Mouse (Mus musculus) adrenal gland (tissue): ENCODE data around the gene Dera.

ENCODE experiments used
- intact Hi-C: fragments of 180-260 bp; cut with DNase I; formaldehyde crosslinking; loops from one replicate; pipeline ENCODE4 v1.15.1; 2025

Dera gene

DNA sequence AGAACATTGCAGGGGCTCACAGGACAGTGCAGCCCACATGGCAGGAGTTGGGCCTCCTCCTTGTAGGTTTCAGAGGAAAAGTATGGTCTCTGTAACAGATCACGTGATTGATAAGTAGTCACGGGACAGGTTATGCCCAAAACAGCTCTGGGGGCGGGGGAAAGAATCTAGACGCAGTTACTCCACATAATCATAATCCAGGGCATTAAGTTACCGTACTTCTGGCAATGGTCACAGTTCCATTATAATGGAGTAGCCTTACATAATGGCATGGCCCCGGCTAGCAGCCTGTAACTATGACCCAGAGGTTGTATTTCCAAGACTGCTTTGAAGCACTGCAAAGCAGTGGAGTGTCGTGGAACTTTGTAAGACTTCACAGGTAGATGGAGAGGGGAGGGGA, 49.8 kb downstream of the Dera start:
- intact Hi-C loops: no loop called here

DNA sequence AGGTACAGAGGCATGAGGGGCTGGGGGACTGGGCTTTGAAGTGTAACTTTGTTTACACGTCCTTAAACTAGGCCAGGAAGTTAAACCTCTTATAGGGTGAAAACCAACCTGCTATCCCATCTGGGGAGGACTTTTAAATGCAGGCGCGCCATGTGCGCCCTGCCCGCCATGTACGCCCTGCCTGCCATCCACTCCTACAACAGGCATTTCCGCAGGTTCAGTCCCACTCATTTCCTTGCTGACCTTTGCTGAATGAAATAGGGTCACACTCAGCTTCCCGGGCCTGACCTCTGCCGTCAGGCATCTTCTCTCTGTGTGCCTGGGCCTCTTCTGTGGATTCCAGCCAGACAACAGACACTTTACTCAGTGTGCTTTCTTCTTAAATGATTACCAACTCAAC, 50.3 kb downstream of the Dera start:
- intact Hi-C loops: no loop called here

DNA sequence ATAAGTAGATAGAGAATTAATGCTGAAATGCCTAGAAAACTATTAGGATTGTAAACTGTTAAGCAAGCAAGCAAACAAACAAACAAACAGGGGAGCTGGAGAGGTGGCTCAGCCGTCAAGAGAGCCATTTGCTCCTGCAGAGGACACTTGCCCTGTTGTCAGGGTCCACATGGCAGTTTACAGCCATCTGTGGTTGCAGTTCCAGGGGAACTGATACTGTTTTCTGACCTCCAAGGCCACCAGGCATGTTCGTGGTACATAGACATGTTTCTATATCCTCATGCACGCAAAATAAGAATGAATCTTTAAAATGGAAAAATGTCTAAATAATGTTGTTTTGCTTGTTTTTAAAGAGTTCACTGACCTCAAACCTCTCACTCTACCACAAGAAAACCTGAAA, 52.0 kb downstream of the Dera start:
- intact Hi-C loops: no loop called here

DNA sequence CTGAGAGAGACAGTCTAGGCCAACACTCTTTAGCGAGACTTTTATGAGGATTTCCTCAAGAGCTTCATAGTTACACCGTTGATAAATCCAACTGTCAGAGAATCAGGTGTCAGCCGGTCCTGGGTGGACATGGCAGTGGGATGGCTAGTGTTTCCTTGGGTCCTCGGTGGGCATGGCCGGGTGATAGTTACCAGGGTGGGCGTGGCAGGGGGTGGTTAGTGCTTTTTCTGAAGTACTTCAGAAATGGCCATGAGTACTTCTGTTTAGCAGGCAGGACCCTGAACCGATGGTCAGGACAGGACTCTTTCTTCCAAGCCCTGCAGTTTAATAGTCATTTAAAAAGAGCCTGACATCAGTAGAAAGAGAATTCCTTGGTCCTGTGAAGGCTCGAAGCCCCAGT, 52.5 kb downstream of the Dera start:
- intact Hi-C loops: no loop called here

DNA sequence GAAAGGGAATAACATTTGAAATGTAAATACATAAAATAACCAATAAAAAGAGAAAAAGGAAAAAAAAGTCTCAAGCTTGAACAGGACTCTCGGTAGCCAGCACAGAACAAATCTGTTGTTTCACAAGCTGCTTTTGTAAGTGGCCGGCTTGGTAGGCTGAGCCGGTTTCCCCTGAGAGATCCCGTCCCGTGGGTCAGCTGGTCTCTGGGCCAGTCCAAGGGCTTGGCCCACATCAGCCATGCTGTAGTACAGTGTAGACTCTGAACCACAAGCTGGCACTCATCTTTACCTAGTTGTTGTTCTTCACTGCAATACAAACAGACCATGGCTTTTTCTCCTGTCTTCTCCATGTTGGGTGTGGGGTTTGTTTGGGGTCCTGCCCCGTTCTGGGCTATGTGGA, 53.0 kb downstream of the Dera start:
- intact Hi-C loops: no loop called here

DNA sequence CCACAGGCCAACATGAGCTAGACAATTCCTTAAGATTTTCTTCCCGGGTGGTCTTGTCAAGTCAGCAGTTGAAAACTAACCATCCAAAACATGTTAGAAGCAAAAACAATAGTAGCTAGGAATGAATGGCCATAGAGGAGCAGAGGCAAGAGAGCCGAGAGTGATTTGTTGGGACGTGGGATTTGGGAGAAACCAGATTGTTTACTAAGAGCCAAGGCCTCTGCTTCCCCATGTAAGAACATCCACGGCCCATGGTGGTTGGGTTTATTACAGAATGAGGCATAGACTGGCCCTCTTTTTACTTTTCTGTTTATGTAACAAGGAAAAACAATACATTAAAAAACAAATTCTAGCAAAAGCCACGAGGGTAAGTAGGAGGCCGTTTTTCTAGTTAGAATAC, 54.4 kb downstream of the Dera start:
- intact Hi-C loops: no loop called here

DNA sequence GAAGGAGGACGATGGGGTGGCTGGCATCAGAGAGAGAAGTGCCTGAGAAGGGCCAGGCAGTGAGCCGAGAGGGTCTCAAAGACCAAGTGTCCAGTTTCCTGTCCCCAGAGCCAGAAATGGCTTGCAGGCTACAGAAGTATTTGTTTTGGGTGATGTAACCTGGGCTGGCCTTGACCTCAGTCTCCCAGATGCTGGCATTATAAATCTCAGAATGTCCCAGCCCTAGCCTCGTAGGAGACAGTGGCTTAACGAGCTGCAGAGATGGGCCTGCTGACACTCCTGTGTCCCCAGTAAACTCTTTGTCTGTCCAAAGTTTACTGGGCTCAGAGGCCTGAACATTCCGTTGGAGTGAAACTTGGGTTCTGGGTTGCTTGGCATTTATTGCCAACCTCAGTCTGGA, 55.8 kb downstream of the Dera start:
- intact Hi-C loops: no loop called here

DNA sequence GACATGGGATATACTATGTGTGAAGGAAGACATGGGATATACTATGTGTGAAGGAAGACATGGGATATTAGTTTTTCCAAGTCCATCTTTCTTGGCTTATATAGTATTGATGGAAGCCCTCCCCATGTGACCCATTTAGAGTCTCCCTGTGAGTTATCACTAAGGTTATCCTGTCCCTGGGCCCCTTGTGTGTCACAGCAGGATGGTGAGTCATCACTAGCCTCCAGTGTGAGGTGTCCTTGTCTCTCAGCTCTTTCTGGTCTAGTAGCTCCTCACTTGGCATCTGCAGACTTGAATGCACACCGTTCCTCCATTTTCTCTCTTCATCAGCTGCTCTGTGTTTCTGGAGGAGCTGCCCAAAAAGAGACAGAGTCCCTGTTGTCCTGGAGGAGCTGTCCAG, 59.7 kb downstream of the Dera start:
- intact Hi-C loops: no loop called here

DNA sequence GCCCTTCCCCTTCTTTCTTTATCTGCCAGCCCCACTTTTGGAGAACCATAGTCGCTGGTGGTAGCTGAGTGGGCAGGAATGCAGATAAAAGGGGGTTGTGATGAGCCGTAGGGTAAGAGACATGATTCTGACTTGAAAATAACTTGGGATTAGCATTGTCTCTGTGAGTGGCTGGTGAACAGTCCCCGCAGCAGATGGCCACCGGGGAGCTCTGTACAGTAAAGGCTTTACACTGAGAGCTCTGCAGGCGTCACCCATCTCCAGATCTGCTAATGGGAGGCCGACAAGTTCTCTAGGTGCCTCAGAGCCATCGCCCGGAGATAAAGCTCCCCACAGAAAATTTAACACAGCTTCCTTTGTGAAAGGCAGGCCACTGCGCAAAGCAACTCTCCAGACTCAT, 62.2 kb downstream of the Dera start:
- intact Hi-C loops: no loop called here

DNA sequence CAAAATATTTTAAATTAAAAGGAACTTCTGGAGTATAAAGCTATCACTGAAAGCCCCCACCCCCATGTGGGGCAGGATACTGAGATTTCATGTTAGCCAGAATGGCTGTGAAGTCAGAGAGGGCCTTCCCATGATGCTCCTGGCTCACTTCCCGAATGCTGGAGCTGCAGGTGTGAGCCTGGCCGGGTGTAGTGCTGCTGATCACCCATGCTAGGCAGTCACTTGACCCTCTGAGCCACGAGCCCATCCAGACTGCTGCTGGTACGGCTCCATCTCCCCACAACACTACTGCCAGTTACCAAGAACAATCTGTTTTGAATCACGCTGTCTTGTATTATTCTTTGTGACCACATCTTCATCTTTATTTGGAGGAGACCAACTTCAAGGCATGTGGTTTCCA, 68.2 kb downstream of the Dera start:
- intact Hi-C loops: no loop called here

DNA sequence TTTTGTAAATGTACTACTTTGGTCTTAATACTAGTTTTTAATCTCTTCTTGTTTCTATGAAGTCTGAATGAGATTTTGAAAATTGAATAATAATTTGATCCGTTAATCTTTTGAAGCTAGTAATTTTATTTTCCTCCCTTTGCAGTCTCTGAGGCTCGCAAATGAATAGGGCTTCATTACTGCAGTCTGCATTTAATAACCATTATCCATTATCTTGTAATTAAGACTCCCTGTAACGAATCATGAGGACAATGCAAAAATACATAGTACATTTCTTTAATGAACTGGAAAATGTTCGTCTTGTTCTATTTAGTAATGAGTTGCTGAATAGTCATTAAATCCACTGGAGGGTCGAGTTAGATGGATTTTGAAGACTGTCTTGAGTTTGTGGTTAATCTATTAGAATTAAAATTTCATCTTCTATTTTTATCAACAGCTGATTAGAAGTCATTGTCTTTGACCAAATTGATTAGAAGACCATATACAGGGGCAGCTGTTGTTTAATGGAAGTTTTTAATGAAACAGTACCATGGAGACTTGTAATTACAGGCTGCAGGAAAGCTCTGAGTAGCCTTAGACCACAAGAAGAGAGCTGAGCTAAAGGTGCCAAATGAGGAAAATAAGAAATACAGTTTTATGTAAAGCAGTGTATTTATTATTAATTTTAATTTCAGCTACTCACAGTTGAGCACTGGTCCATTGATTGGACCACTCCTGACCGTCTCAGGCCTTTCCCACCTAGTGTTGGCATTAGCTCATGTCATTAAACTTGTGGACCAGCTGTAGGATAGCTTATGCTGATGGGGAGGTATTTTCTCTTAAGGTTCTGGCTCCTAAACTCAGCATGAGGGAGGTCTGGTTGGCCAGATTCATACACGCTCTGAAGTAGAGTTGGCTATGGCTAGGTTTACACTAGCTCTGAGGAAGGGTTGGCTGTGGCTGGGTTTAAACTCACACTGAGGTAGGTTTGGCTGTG, 70.0 kb downstream of the Dera start:
- intact Hi-C loops: no loop called here

DNA sequence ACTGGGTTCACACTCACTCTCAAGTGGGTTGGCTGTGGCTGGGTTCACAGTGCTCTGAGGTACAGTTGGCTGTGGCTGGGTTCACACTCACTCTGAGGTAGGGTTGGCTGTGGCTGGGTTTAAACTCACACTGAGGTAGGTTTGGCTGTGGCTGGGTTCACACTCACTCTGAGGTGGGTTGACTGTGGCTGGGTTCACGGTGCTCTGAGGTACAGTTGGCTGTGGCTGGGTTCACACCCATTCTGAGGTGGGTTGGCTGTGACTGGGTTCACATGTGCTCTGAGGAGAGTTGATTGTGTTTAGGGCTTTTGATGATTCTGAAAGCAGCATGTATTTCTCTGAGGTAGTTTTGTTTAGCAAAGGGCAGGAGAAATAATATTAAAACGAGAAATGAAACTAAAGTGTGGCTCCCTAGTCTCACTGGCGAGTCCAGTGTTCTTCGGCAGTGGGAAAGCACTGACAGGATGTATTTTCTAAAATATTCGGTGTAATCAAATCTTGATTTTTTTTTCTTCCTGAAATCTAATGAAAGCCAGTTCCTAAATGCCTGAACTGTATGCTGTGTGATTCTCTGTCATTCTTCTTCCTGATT, 70.8 kb downstream of the Dera start:
- intact Hi-C loops: no loop called here

DNA sequence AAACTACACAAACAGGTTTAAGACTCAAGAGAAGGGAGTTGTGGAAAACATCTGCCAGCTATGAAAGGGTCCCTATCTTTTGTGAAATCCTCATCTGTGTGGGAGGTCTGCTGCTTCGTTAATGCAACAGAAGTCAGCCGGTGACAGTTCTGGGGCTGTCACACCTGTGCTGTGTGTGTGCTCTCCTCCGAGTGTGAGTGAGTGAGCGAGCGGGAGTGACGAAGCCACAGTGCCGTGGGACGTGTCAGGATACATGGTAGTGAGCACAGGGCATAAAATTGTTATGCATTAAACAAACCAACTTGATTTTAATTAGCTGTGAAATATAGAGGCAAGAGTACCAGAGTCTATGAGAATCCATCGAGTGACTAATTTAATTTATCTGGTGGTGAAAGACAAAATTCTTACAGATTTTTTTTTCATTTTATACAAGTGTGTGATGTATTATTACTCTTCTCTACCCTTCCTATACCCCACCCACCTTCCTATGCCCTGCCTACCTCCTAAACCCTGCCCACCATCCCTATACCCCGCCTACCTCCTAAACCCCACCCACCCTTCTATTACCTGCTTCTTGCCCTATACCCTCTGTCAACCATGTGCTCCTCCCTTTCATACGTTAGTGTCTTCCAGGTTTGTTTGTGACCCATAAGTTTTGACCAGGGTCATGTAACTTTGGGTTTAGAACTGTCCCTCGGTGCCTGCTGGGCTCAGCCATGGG, 74.9 kb downstream of the Dera start:
- intact Hi-C loops: no loop called here

DNA sequence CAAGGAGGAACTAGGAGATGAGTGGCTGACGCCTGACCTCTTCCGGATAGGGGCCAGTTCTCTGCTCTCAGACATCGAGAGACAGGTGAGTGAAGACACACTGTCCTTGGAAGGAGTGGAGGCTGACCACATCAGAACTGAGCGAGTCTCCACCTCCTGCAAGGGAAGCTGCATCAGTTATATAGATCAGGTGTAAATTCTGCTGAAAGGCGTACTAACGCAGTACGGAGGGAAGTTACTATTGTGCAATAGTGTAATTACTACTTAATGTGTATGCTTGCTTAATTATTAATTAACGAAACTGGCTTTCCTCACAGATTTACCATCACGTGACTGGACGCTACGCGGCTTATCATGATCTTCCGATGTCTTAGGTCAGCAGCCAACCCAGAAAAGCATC, 82.5 kb downstream of the Dera start:
- intact Hi-C loops: no loop called here

DNA sequence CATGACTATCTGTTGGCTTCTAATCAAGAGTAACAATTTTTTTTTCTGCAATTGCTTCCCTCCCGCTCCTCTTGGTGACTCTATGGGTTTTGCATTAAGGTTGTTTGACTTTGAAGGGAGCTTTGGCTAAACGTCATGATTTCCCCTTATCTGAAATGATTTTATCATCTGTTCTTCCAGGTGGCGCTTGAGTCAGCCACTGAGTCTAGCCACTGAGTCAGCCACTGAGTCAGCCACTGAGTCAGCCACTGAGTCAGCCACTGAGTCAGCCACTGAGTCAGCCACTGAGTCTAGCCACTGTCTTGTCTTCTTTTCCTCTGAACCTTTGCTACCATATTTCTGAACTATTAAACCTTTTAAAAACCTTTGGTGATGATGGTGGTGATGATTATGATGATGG, 89.0 kb downstream of the Dera start:
- intact Hi-C loops: no loop called here

DNA sequence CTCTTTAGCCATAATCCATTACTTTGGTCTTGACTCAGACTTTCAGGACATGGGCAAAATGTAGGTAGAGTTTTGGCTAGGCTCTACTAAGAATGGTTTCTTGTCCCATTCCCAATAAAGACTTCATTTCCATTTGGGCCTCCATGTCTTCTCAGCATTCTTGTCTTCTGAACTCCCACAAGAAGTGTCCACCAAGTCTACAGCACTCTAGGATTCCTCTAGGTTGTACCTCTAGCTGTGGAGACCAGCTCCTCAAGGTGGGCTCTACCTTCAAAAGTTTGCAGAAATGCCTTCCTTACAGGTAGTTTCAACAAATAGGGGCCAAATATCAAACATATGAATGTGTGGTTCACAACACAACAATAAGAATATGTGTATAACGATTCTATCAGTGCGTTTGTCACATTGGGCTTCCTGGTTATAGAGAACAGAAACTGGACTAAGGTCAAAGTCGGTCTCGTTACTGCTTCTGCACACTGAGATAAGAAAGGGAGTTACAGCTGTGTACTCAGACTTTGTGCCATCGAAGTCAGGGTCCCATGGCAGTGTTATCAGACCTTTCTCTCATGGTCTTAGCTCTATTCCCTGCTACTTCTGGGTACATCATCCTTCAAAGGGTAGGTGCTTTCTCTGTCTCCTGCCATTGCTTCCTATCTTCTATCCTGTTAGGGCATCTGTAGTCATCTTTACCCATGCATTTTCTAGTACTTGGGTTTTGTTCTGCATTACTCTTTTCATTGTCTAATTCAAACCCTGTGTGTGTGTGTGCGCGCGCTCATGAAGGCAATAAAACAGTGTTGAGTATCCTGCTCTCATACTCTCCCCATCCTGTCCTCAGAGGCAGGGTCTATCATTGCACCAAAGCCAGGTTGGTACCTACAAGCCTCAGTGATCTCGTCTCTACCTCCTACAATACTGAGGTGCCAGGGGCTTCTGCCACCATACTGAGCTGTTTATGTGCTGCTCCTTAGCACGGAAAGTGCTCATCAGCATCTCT, 103.2 kb downstream of the Dera start:
- intact Hi-C loops: no loop called here

DNA sequence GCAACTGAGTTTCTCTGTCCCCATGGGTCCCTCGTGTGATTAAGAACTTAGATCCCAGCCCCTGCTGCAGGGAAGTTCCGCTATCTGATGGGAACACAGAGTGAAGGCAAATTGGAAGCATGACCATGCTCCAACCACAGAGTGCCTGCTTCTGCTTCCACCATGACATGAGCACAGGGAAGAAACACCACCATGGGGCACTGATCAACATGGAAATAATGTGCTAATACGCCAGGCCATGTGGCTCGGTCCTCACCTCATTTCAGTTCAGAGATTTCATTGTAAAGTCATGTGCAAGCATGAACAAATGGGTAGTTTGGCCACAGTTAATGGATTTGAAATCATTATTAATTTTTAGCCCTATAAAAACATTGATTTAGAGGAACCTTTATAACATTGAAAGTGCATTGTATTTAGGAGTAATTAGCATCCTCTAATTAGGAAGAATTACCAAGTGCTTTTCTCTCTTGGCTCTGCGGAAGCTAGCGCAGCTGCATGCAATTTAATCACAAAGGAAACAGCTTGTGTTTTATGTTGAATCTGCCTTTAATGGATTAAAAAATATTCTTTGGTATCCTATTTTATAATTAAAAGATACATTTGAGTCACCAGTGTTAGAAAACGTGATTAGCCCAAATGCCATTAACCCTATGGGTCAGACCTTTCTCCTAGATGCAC, 115.7 kb downstream of the Dera start:
- intact Hi-C loops: loop anchor here (5.0 kb wide), 1 partner anchor 287 kb away; no protein-coding TSS in a partner anchor

DNA sequence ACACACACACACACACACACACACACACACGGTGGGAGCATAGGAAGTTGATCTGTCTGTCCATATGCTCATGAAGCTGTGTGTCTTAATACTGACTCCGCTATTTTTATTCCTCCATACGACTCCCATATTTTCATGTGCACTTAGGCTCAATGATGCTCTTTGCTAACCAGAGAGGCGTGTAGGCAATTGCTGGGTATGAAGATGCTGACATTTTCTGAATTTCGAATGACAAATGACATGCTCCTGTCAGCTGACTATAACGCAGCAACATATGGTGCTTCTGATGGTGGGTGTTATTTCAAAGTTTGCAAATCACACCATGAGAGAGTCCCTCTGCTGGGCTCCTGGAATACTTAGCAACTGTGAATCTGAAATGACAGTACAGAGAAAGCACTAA, 116.3 kb downstream of the Dera start:
- intact Hi-C loops: loop anchor here (5.0 kb wide), 1 partner anchor 287 kb away; no protein-coding TSS in a partner anchor

DNA sequence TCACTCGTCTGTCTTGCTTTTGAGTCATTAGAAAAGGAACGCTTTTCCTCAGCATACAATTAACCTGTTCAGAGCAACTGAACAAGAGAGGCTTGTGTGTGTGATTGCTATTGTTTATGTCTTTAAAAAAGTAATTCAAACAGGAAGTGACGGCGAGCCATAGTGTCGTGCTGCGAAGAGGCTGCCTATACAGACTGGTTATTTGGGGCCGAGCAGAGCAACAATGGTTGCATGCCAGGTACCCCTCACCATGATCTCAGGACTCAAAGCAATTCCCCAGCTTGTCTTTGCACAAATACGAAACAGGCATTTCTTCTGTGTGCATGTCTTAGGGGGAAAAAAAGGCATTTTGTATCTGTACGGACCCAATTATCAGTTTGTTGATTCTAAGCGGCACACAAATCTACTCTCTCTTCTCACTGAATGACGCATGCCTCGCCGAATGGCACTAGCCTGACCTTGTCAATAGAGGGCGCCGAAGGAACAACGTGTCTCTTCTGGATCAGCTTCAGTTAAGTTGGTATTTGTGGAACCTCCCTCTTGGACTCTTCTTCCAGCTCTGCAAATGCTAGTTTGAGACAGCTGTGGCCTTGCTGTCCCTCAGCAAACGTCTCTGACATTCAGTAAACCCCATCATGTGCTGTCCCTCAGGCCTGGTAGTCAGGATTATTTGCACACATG, 117.8 kb downstream of the Dera start:
- intact Hi-C loops: loop anchor here (5.0 kb wide), 1 partner anchor 285 kb away; no protein-coding TSS in a partner anchor
